14 mouse cellular contexts compared by ENCODE assay signal in genomic region chr10:18475126-18475525, GRCm38 (mm10).
DNase-seq lines count a peak whose midpoint lies in the region; ATAC-seq lines count a peak whose summit lies in the region.
"Had no signal": no experiment of that assay in that cellular context is flagged by ENCODE, and none has a peak within 500 bp of the region (broad histone marks: within the 10 kb centered on the region; RNA-seq: fewer than 3 reads in every experiment).

No protein-coding gene starts in this region.

- ATAC-seq in hindbrain, embryonic 13.5 days (ENCODE audit: low FRiP score) = no peak
- ATAC-seq in forebrain, embryonic 15.5 days (replicated peaks) = no peak; the same call in 1 of the 2 replicates

- H3K9ac ChIP-seq in hindbrain, embryonic 13.5 days = no peak overlapping the region
- H3K9ac ChIP-seq in forebrain, embryonic 15.5 days (replicated peaks) = no peak overlapping the region
- H3K9ac ChIP-seq: kidney, embryonic 15.5 days; liver, embryonic 15.5 days had no signal

- peak overlapping the region; percentile 36 for H3K27ac ChIP-seq in hindbrain, embryonic 13.5 days
- H3K27ac ChIP-seq in hindbrain, embryonic 10.5 days = no peak overlapping the region
- peak overlapping the region; percentile 46 for H3K27ac ChIP-seq in forebrain, embryonic 15.5 days (replicated peaks)
- H3K27ac ChIP-seq: kidney, embryonic 15.5 days; liver, embryonic 15.5 days had no signal

- H3K4me3 ChIP-seq in hindbrain, embryonic 13.5 days = no peak overlapping the region
- H3K4me3 ChIP-seq in hindbrain, embryonic 10.5 days = no peak overlapping the region
- no peak overlapping the region for H3K4me3 ChIP-seq in forebrain, embryonic 15.5 days
- H3K4me3 ChIP-seq: kidney, embryonic 15.5 days; liver, embryonic 15.5 days; megakaryocyte, embryonic 14.5 days had no signal

- peaks cover 45% of the 10 kb centered on the region for H3K4me1 ChIP-seq in hindbrain, embryonic 13.5 days (replicated peaks)
- peaks cover 32% of the 10 kb centered on the region for H3K4me1 ChIP-seq in hindbrain, embryonic 10.5 days (replicated peaks)
- H3K4me1 ChIP-seq in forebrain, embryonic 15.5 days = peaks cover 23% of the 10 kb centered on the region
- H3K4me1 ChIP-seq: liver, embryonic 15.5 days; megakaryocyte, embryonic 14.5 days had no signal

- H3K4me2 ChIP-seq in hindbrain, embryonic 13.5 days = no peak overlapping the region
- no peak overlapping the region for H3K4me2 ChIP-seq in forebrain, embryonic 15.5 days (replicated peaks)
- H3K4me2 ChIP-seq: kidney, embryonic 15.5 days; liver, embryonic 15.5 days had no signal

- peaks cover 16% of the 10 kb centered on the region for H3K36me3 ChIP-seq in hindbrain, embryonic 13.5 days
- peaks cover 55% of the 10 kb centered on the region for H3K36me3 ChIP-seq in hindbrain, embryonic 10.5 days
- no peaks in the 10 kb centered on the region for H3K36me3 ChIP-seq in forebrain, embryonic 15.5 days
- H3K36me3 ChIP-seq: liver, embryonic 15.5 days had no signal

- 47% methylated on average over 6 of the region's 6 CpGs for WGBS in hindbrain, embryonic 13.5 days
- 86% methylated on average over 6 of the region's 6 CpGs for WGBS in hindbrain, embryonic 10.5 days
- WGBS in forebrain, embryonic 15.5 days = 41% methylated on average over 6 of the region's 6 CpGs

- DNase-seq in adrenal gland, adult (ENCODE audit: inconsistent age in 2 of 2, low spot score in 1 of 2) = peak; percentile 61 to 80
- DNase-seq in adrenal gland, postnatal 4 days (ENCODE audit: low spot score in 2 of 2) = no peak
- no peak for DNase-seq in hindbrain, embryonic 10.5 days (ENCODE audit: low spot score)
- peak; percentile 78 for DNase-seq in adrenal gland, adult 2 months
- no peak for DNase-seq in ovary, postnatal 36 days (ENCODE audit: low spot score)
- DNase-seq in thymus, postnatal 10 days (ENCODE audit: low spot score in 2 of 2) = no peak
- DNase-seq: cerebellum, adult 11-12 months; gastrocnemius, postnatal 10 days; right cerebral cortex, postnatal 4 days had no signal

- no peaks in the 10 kb centered on the region for H3K27me3 ChIP-seq in hindbrain, embryonic 13.5 days
- no peaks in the 10 kb centered on the region for H3K27me3 ChIP-seq in hindbrain, embryonic 10.5 days (ENCODE audit: insufficient read depth, poor library complexity, severe bottlenecking)
- H3K27me3 ChIP-seq in forebrain, embryonic 15.5 days = no peaks in the 10 kb centered on the region
- H3K27me3 ChIP-seq: kidney, embryonic 15.5 days; liver, embryonic 15.5 days; megakaryocyte, embryonic 14.5 days had no signal

- no peaks in the 10 kb centered on the region for H3K9me3 ChIP-seq in hindbrain, embryonic 13.5 days
- H3K9me3 ChIP-seq in hindbrain, embryonic 10.5 days = no peaks in the 10 kb centered on the region
- H3K9me3 ChIP-seq in forebrain, embryonic 15.5 days = no peaks in the 10 kb centered on the region
- H3K9me3 ChIP-seq: kidney, embryonic 15.5 days; liver, embryonic 15.5 days; megakaryocyte, embryonic 14.5 days had no signal

Comparison
In these comparisons a context has a peak if more than half of its experiments do, and no peak if none do; other contexts are left out.
1. DNase-seq: peak in adrenal gland, adult (2 of 2) and adrenal gland, adult 2 months (single experiment); none in adrenal gland, postnatal 4 days (0 of 2), hindbrain, embryonic 10.5 days (single experiment), ovary, postnatal 36 days (single experiment) and thymus, postnatal 10 days (0 of 2).